Mouse (Mus musculus) G1E (cell line): ENCODE measurements around the gene Slc10a7.

Experiments
- CTCF ChIP-seq: IDR thresholded peaks from 2 replicates; pipeline ENCODE4 v1.5.1; 2012; ENCODE audit warnings: low read depth, low read length, inconsistent platforms, mixed read lengths
- GATA1 ChIP-seq: IDR thresholded peaks from 2 replicates; pipeline ENCODE4 v1.6.1; 2012; ENCODE audit warnings: borderline replicate concordance, low read length, inconsistent platforms, mixed read lengths
- TAL1 ChIP-seq: conservative IDR thresholded peaks from 2 replicates; pipeline ENCODE4 v1.6.1; 2012; ENCODE audit warnings: low read depth, low read length, inconsistent platforms, mixed read lengths

GRCm38 (mm10) chr8:78728240-78728639 lies 219.1 kb downstream of the Slc10a7 start:
- TF ChIP-seq CTCF (no peak), GATA1 (no peak), TAL1 (no peak)
